Mouse (Mus musculus) limb, embryonic 12.5 days (tissue): ENCODE results near the gene Stk11. TPM values are rescaled to one million over a fixed set of nuclear protein-coding genes. Genes with fewer than 3 reads are reported as not detected.

Source experiments
- ATAC-seq: fragments of 200-750 bp; cut with Nextera tagmentation; 2 replicates; pipeline ENCODE4 v1.8.0; 2017; ENCODE audit warnings: low read depth, moderate TSS enrichment; ENCODE audit not compliant: insufficient number of reproducible peaks, insufficient read depth, low FRiP score, low TSS enrichment
- H3K27ac ChIP-seq: fragments of 300-500 bp; sonication (generic); 2 replicates; pipeline ENCODE4 v1.5.1; 2016; ENCODE audit warnings: mild to moderate bottlenecking, moderate library complexity
- H3K27me3 ChIP-seq: fragments of 300-500 bp; sonication (generic); 2 replicates; pipeline ENCODE4 v1.6.1; 2016; ENCODE audit warnings: mild to moderate bottlenecking, moderate library complexity
- H3K36me3 ChIP-seq: fragments of 300-500 bp; sonication (generic); 2 replicates; pipeline ENCODE4 v1.6.1; 2016; ENCODE audit warnings: mild to moderate bottlenecking, moderate library complexity
- H3K4me1 ChIP-seq: fragments of 300-500 bp; sonication (generic); replicated peaks from 2 replicates; pipeline ENCODE4 v1.6.1; 2016
- H3K4me2 ChIP-seq: fragments of 300-500 bp; sonication (generic); 2 replicates; pipeline ENCODE4 v1.6.1; 2016; ENCODE audit warnings: mild to moderate bottlenecking, moderate library complexity
- H3K4me3 ChIP-seq: fragments of 300-500 bp; sonication (generic); replicated peaks from 2 replicates; pipeline ENCODE4 v1.5.1; 2016; ENCODE audit warnings: mild to moderate bottlenecking
- H3K9ac ChIP-seq: fragments of 300-500 bp; sonication (generic); replicated peaks from 2 replicates; pipeline ENCODE4 v1.6.1; 2016; ENCODE audit warnings: mild to moderate bottlenecking, moderate library complexity
- H3K9me3 ChIP-seq: fragments of 300-500 bp; sonication (generic); 2 replicates; pipeline ENCODE4 v1.6.1; 2016; ENCODE audit warnings: mild to moderate bottlenecking, moderate library complexity
- WGBS: fragments of 180-500 bp; shearing (Covaris S2); methylation state at CpG from one replicate; pipeline ENCODE4 v1.1.7; 2016; 5-methylcytosine and 5-hydroxymethylcytosine counted together
- polyA plus RNA-seq: library from polyadenylated mRNA; unstranded; fragments of >200 nt; fragmentation: Nextera tagmentation; extraction: Ambion mirVana; gene quantifications from 2 replicates; pipeline ENCODE4 v1.2.1, GENCODE M21; 2016

Stk11 gene
- polyA plus RNA-seq, 1 experiment from 2014 or later, result 18.1 TPM

- Histone ChIP-seq H3K9ac (no peak overlapping the region), H3K9me3 (no peaks in the 10 kb centered on the region), H3K36me3 (peaks cover 53% of the 10 kb centered on the region), H3K27ac (no peak overlapping the region), H3K4me3 (no peak overlapping the region), H3K4me2 (no peak overlapping the region), H3K4me1 (peaks cover 10% of the 10 kb centered on the region), H3K27me3 (no peaks in the 10 kb centered on the region)
- 88% methylated on average over 1 of the region's 1 CpGs for WGBS
- no peak for ATAC-seq
Measured at GRCm38 (mm10) chr10:80078366-80078765, 37.2 kb upstream of the Stk11 start.

- Histone ChIP-seq H3K4me1 (peaks cover 2% of the 10 kb centered on the region), H3K27me3 (no peaks in the 10 kb centered on the region), H3K36me3 (peaks cover 72% of the 10 kb centered on the region), H3K4me3 (no peak overlapping the region), H3K4me2 (no peak overlapping the region), H3K9me3 (no peaks in the 10 kb centered on the region), H3K9ac (no peak overlapping the region), H3K27ac (no peak overlapping the region)
- WGBS, result 81% methylated on average over 16 of the region's 16 CpGs
- ATAC-seq, result no peak
Measured at GRCm38 (mm10) chr10:80080396-80081070, 35.1 kb upstream of the Stk11 start.

GRCm38 (mm10) chr10:80081075-80081474 lies 34.5 kb upstream of the Stk11 start:
- Histone ChIP-seq H3K4me1 (no peaks in the 10 kb centered on the region), H3K9me3 (no peaks in the 10 kb centered on the region), H3K9ac (no peak overlapping the region), H3K4me3 (no peak overlapping the region), H3K36me3 (peaks cover 72% of the 10 kb centered on the region), H3K27me3 (no peaks in the 10 kb centered on the region), H3K27ac (no peak overlapping the region), H3K4me2 (no peak overlapping the region)
- WGBS, result 75% methylated on average over 3 of the region's 3 CpGs
- ATAC-seq, result no peak

GRCm38 (mm10) chr10:80084817-80085487 lies 30.7 kb upstream of the Stk11 start:
- Histone ChIP-seq H3K4me1 (no peaks in the 10 kb centered on the region), H3K4me2 (no peak overlapping the region), H3K4me3 (no peak overlapping the region), H3K9me3 (no peaks in the 10 kb centered on the region), H3K27ac (no peak overlapping the region), H3K9ac (no peak overlapping the region), H3K36me3 (peaks cover 54% of the 10 kb centered on the region), H3K27me3 (no peaks in the 10 kb centered on the region)
- WGBS, result 83% methylated on average over 9 of the region's 9 CpGs
- no peak for ATAC-seq

- H3K27me3 ChIP-seq, result no peaks in the 10 kb centered on the region
- no peaks in the 10 kb centered on the region for H3K9me3 ChIP-seq
- H3K4me3 ChIP-seq, result no peak overlapping the region
- WGBS, result 70% methylated on average over 3 of the region's 3 CpGs
- peaks cover 38% of the 10 kb centered on the region for H3K36me3 ChIP-seq
- no peak for ATAC-seq
- no peaks in the 10 kb centered on the region for H3K4me1 ChIP-seq
- peak overlapping the region; percentile 34; the same call in 1 of the 2 replicates for H3K9ac ChIP-seq
- H3K4me2 ChIP-seq, result no peak overlapping the region
- H3K27ac ChIP-seq, result 0 out of 2 replicates have a peak overlapping the region, but pooled peaks have one; percentile 17
Measured at GRCm38 (mm10) chr10:80086847-80087246, 28.8 kb upstream of the Stk11 start.

GRCm38 (mm10) chr10:80087483-80087882 lies 28.1 kb upstream of the Stk11 start:
- ATAC-seq, result no peak
- Histone ChIP-seq H3K27ac (no peak overlapping the region), H3K9me3 (no peaks in the 10 kb centered on the region), H3K4me3 (no peak overlapping the region), H3K27me3 (no peaks in the 10 kb centered on the region), H3K36me3 (peaks cover 35% of the 10 kb centered on the region), H3K9ac (peak overlapping the region; percentile 34; the same call in 1 of the 2 replicates), H3K4me2 (no peak overlapping the region), H3K4me1 (no peaks in the 10 kb centered on the region)
- 87% methylated on average over 8 of the region's 8 CpGs for whole genome bisulfite sequencing

- Histone ChIP-seq H3K9me3 (no peaks in the 10 kb centered on the region), H3K4me1 (no peaks in the 10 kb centered on the region), H3K9ac (no peak overlapping the region), H3K4me3 (no peak overlapping the region), H3K27me3 (no peaks in the 10 kb centered on the region), H3K4me2 (no peak overlapping the region), H3K36me3 (peaks cover 18% of the 10 kb centered on the region), H3K27ac (no peak overlapping the region)
- WGBS, result 42% methylated on average over 4 of the region's 4 CpGs
- ATAC-seq, result no peak
Measured at GRCm38 (mm10) chr10:80089146-80089545, 26.5 kb upstream of the Stk11 start.

GRCm38 (mm10) chr10:80091527-80091926 lies 24.1 kb upstream of the Stk11 start:
- 95% methylated on average over 6 of the region's 6 CpGs for WGBS
- no peak overlapping the region for H3K9ac ChIP-seq
- H3K27me3 ChIP-seq, result no peaks in the 10 kb centered on the region
- H3K27ac ChIP-seq, result 0 out of 2 replicates have a peak overlapping the region, but pooled peaks have one; percentile 12
- H3K4me3 ChIP-seq, result no peak overlapping the region
- H3K4me2 ChIP-seq, result no peak overlapping the region
- peaks cover 6% of the 10 kb centered on the region; the same call in 1 of the 2 replicates for H3K36me3 ChIP-seq
- H3K4me1 ChIP-seq, result 0 out of 2 replicates have a peak, but pooled peaks cover 4% of the 10 kb centered on the region
- no peak for ATAC-seq
- H3K9me3 ChIP-seq, result no peaks in the 10 kb centered on the region

GRCm38 (mm10) chr10:80092690-80093089 lies 22.9 kb upstream of the Stk11 start:
- H3K27me3 ChIP-seq, result no peaks in the 10 kb centered on the region
- H3K4me1 ChIP-seq, result peaks cover 15% of the 10 kb centered on the region
- no peaks in the 10 kb centered on the region for H3K9me3 ChIP-seq
- no peak overlapping the region for H3K4me3 ChIP-seq
- H3K27ac ChIP-seq, result no peak overlapping the region
- H3K9ac ChIP-seq, result no peak overlapping the region; the same call in 1 of the 2 replicates
- WGBS, result 83% methylated on average over 5 of the region's 5 CpGs
- ATAC-seq, result no peak
- no peak overlapping the region for H3K4me2 ChIP-seq
- peaks cover 6% of the 10 kb centered on the region; the same call in 1 of the 2 replicates for H3K36me3 ChIP-seq

- Histone ChIP-seq H3K4me3 (no peak overlapping the region), H3K36me3 (peaks cover 6% of the 10 kb centered on the region; the same call in 1 of the 2 replicates), H3K27me3 (no peaks in the 10 kb centered on the region), H3K4me1 (peaks cover 22% of the 10 kb centered on the region), H3K4me2 (no peak overlapping the region), H3K9ac (no peak overlapping the region), H3K27ac (no peak overlapping the region), H3K9me3 (no peaks in the 10 kb centered on the region)
- no peak for ATAC-seq
- WGBS, result 92% methylated on average over 6 of the region's 6 CpGs
Measured at GRCm38 (mm10) chr10:80094085-80094484, 21.5 kb upstream of the Stk11 start.

- H3K36me3 ChIP-seq, result peaks cover 6% of the 10 kb centered on the region; the same call in 1 of the 2 replicates
- 84% methylated on average over 3 of the region's 3 CpGs for WGBS
- no peak for ATAC-seq
Measured at GRCm38 (mm10) chr10:80094684-80095083, 20.9 kb upstream of the Stk11 start.

More at GRCm38 (mm10) chr10:80094684-80095083, 20.9 kb upstream of the Stk11 start:
- H3K27ac ChIP-seq, result no peak overlapping the region
- no peaks in the 10 kb centered on the region for H3K9me3 ChIP-seq
- H3K9ac ChIP-seq, result no peak overlapping the region
- no peaks in the 10 kb centered on the region for H3K27me3 ChIP-seq
- no peak overlapping the region for H3K4me3 ChIP-seq
- no peak overlapping the region for H3K4me2 ChIP-seq
- peaks cover 22% of the 10 kb centered on the region for H3K4me1 ChIP-seq
